Mouse (Mus musculus) CD4-positive, CD25-positive, alpha-beta regulatory T cell, adult 2 months (primary cell): ENCODE results near the gene Dapk2.

ENCODE experiments used
- DNase-seq: peaks from one replicate; pipeline ENCODE4 v3.0.0-alpha.2; 2012; ENCODE audit warnings: low read depth, low spot score

Gene Dapk2

GRCm38 (mm10) chr9:66142265-66142664 is 15.8 kb upstream of the Dapk2 start:
- peak; percentile 14 for DNase-seq

- peak; percentile 85 for DNase-seq
Observed at GRCm38 (mm10) chr9:66144248-66144647, 13.8 kb upstream of the Dapk2 start.

- DNase-seq: no peak
Observed at GRCm38 (mm10) chr9:66146141-66146540, 11.9 kb upstream of the Dapk2 start.

- DNase-seq: no peak
Observed at GRCm38 (mm10) chr9:66152011-66152410, 6.0 kb upstream of the Dapk2 start.

- DNase-seq: no peak
Observed at GRCm38 (mm10) chr9:66153594-66153993, 4.4 kb upstream of the Dapk2 start.

GRCm38 (mm10) chr9:66154013-66154412 is 4.0 kb upstream of the Dapk2 start:
- no peak for DNase-seq

- peak; percentile 28 for DNase-seq
Observed at GRCm38 (mm10) chr9:66155534-66155933, 2.5 kb upstream of the Dapk2 start.

GRCm38 (mm10) chr9:66158885-66159430 is 935 bp downstream of the Dapk2 start:
- DNase-seq: no peak

- no peak for DNase-seq
Observed at GRCm38 (mm10) chr9:66160155-66160554, 2.1 kb downstream of the Dapk2 start.

GRCm38 (mm10) chr9:66162995-66163394 is 5.0 kb downstream of the Dapk2 start:
- DNase-seq: no peak

GRCm38 (mm10) chr9:66167222-66167621 is 9.2 kb downstream of the Dapk2 start:
- no peak for DNase-seq

- no peak for DNase-seq
Observed at GRCm38 (mm10) chr9:66168233-66168632, 10.2 kb downstream of the Dapk2 start.

GRCm38 (mm10) chr9:66170506-66170905 is 12.5 kb downstream of the Dapk2 start:
- DNase-seq: no peak

- DNase-seq: no peak
Observed at GRCm38 (mm10) chr9:66171275-66171921, 13.4 kb downstream of the Dapk2 start.

- no peak for DNase-seq
Observed at GRCm38 (mm10) chr9:66173316-66173855, 15.4 kb downstream of the Dapk2 start.

GRCm38 (mm10) chr9:66174985-66175384 is 17.0 kb downstream of the Dapk2 start:
- no peak for DNase-seq

GRCm38 (mm10) chr9:66177975-66178374 is 20.0 kb downstream of the Dapk2 start:
- no peak for DNase-seq

GRCm38 (mm10) chr9:66179795-66180194 is 21.8 kb downstream of the Dapk2 start:
- DNase-seq: no peak

GRCm38 (mm10) chr9:66181126-66181825 is 23.3 kb downstream of the Dapk2 start:
- DNase-seq: no peak

- DNase-seq: no peak
Observed at GRCm38 (mm10) chr9:66181826-66182678, 24.0 kb downstream of the Dapk2 start.

GRCm38 (mm10) chr9:66182679-66182993 is 24.6 kb downstream of the Dapk2 start:
- DNase-seq: no peak

- DNase-seq: no peak
Observed at GRCm38 (mm10) chr9:66183023-66183422, 25.0 kb downstream of the Dapk2 start.
